Comparison of ENCODE assay signal across 9 mouse cellular contexts in the genomic region with DNA sequence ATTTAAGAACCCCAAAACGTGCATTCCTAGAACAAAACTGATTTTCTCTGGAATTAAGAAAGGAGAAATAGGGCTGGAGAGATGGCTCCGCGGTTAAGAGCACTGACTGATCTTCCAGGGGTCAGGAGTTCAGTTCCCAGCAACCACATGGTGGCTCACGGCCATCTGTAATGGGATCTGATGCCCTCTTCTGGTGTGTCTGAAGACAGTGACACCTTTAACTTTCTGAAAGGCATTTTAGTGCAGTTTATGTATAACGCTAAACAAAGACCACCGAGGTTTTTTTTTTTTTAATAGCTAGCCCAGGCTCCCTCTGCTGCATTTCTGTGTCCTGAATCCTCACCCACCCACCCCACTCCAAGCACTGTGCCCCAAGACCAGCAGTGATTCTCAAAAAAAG. TPM values are rescaled to one million over a fixed set of nuclear protein-coding genes. Genes with fewer than 3 reads are reported as not detected.
DNase-seq lines count a peak whose midpoint lies in the region; ATAC-seq and TF ChIP-seq lines count a peak whose summit lies in the region.
"Had no signal": no experiment of that assay in that cellular context is flagged by ENCODE, and none has a peak within 500 bp of the region (broad histone marks: within the 10 kb centered on the region; RNA-seq: fewer than 3 reads in every experiment).

No protein-coding gene starts in this region.

- no peak for TF ChIP-seq CTCF in stomach, postnatal 0 days (IDR thresholded peaks at IDR 0.05; ENCODE audit: low read depth)
- TF ChIP-seq CTCF in liver, embryonic 14.5 days (IDR thresholded peaks at IDR 0.05; ENCODE audit: low read depth), result no peak

- 0 out of 2 replicates have a peak, but pooled peaks cover 4% of the 10 kb centered on the region for H3K4me1 ChIP-seq in heart, embryonic 11.5 days (ENCODE audit: control insufficient read depth, insufficient read depth, low read length)
- peaks cover 10% of the 10 kb centered on the region; the same call in 1 of the 2 replicates for H3K4me1 ChIP-seq in stomach, embryonic 15.5 days
- H3K4me1 ChIP-seq in stomach, postnatal 0 days (replicated peaks; ENCODE audit: control insufficient read depth, insufficient read depth), result no peaks in the 10 kb centered on the region
- H3K4me1 ChIP-seq in liver, embryonic 14.5 days (replicated peaks; ENCODE audit: control insufficient read depth in 2 of 2, insufficient read depth in 2 of 2, low read length in 1 of 2), result peaks cover 2 to 7% of the 10 kb centered on the region in 2 experiments; a peak in 3 of 4 replicates

- H3K9me3 ChIP-seq in heart, embryonic 11.5 days (replicated peaks; ENCODE audit: control insufficient read depth, low read length), result no peaks in the 10 kb centered on the region
- no peaks in the 10 kb centered on the region for H3K9me3 ChIP-seq in stomach, embryonic 15.5 days
- H3K9me3 ChIP-seq in stomach, postnatal 0 days (ENCODE audit: control insufficient read depth, low read length), result no peaks in the 10 kb centered on the region
- no peaks in the 10 kb centered on the region for H3K9me3 ChIP-seq in liver, embryonic 14.5 days (ENCODE audit: control insufficient read depth, low read length)
- H3K9me3 ChIP-seq: megakaryocyte, embryonic 14.5 days had no signal

- no peak overlapping the region for H3K4me3 ChIP-seq in heart, embryonic 11.5 days (ENCODE audit: low read depth, low read length)
- no peak overlapping the region for H3K4me3 ChIP-seq in stomach, embryonic 15.5 days (replicated peaks)
- no peak overlapping the region for H3K4me3 ChIP-seq in stomach, postnatal 0 days (ENCODE audit: low read depth, low read length)
- no peak overlapping the region for H3K4me3 ChIP-seq in liver, embryonic 14.5 days (ENCODE audit: insufficient read depth in 1 of 2, low read depth in 2 of 2, low read length in 2 of 2)

- no peak overlapping the region for H3K27ac ChIP-seq in heart, embryonic 11.5 days (ENCODE audit: low read depth, low read length)
- H3K27ac ChIP-seq in stomach, embryonic 15.5 days, result no peak overlapping the region; the same call in 1 of the 2 replicates
- no peak overlapping the region for H3K27ac ChIP-seq in stomach, postnatal 0 days (replicated peaks)
- no peak overlapping the region for H3K27ac ChIP-seq in liver, embryonic 14.5 days

- WGBS in heart, embryonic 11.5 days (ENCODE audit: insufficient replicate concordance), result 16% methylated on average over 6 of the region's 6 CpGs
- WGBS in stomach, embryonic 15.5 days, result 7% methylated on average over 6 of the region's 6 CpGs
- 8% methylated on average over 6 of the region's 6 CpGs for WGBS in stomach, postnatal 0 days
- WGBS in liver, embryonic 14.5 days (ENCODE audit: insufficient replicate concordance), result 8% methylated on average over 6 of the region's 6 CpGs

- no peaks in the 10 kb centered on the region; the same call in 1 of the 2 replicates for H3K27me3 ChIP-seq in heart, embryonic 11.5 days (ENCODE audit: control insufficient read depth, insufficient read depth, low read length)
- no peaks in the 10 kb centered on the region for H3K27me3 ChIP-seq in stomach, embryonic 15.5 days (replicated peaks)
- no peaks in the 10 kb centered on the region for H3K27me3 ChIP-seq in stomach, postnatal 0 days (ENCODE audit: control insufficient read depth, insufficient read depth, low read length)
- no peaks in the 10 kb centered on the region for H3K27me3 ChIP-seq in liver, embryonic 14.5 days (ENCODE audit: control insufficient read depth, insufficient read depth, low read length)

- 0 out of 2 replicates have a peak overlapping the region, but pooled peaks have one; percentile 35 for H3K9ac ChIP-seq in heart, embryonic 11.5 days (ENCODE audit: low read depth, low read length)
- no peak overlapping the region for H3K9ac ChIP-seq in stomach, embryonic 15.5 days
- H3K9ac ChIP-seq in stomach, postnatal 0 days (ENCODE audit: low read length), result no peak overlapping the region
- no peak overlapping the region for H3K9ac ChIP-seq in liver, embryonic 14.5 days (replicated peaks)

- no peak for ATAC-seq in heart, embryonic 11.5 days (replicated peaks; ENCODE audit: insufficient number of reproducible peaks, low FRiP score, low TSS enrichment)
- ATAC-seq in stomach, embryonic 15.5 days (ENCODE audit: insufficient read depth, low FRiP score, low read depth), result no peak
- ATAC-seq in stomach, postnatal 0 days (ENCODE audit: low FRiP score, low TSS enrichment), result no peak
- no peak for ATAC-seq in liver, embryonic 14.5 days (ENCODE audit: insufficient read depth)

- no peaks in the 10 kb centered on the region for H3K36me3 ChIP-seq in heart, embryonic 11.5 days (ENCODE audit: control insufficient read depth, insufficient read depth, low read length)
- no peaks in the 10 kb centered on the region for H3K36me3 ChIP-seq in stomach, embryonic 15.5 days
- H3K36me3 ChIP-seq in stomach, postnatal 0 days (ENCODE audit: control insufficient read depth, insufficient read depth, low read length), result no peaks in the 10 kb centered on the region
- no peaks in the 10 kb centered on the region for H3K36me3 ChIP-seq in liver, embryonic 14.5 days (replicated peaks; ENCODE audit: control insufficient read depth, insufficient read depth, low read depth)

- no peak for TF ChIP-seq EP300 in stomach, postnatal 0 days (optimal IDR thresholded peaks at IDR 0.05)
- TF ChIP-seq EP300 in liver, embryonic 14.5 days (IDR thresholded peaks at IDR 0.05; ENCODE audit: low read depth), result no peak

- peak overlapping the region; percentile 62 for H3K4me2 ChIP-seq in heart, embryonic 11.5 days
- peak overlapping the region; percentile 63; the same call in 1 of the 2 replicates for H3K4me2 ChIP-seq in stomach, embryonic 15.5 days
- no peak overlapping the region for H3K4me2 ChIP-seq in stomach, postnatal 0 days (replicated peaks; ENCODE audit: low read depth)
- peak overlapping the region; percentile 63; the same call in 1 of the 2 replicates for H3K4me2 ChIP-seq in liver, embryonic 14.5 days (ENCODE audit: low read depth)

- intact Hi-C loops in heart, postnatal 14 days (cut with DNase I), result loop anchor here (1.0 to 5.0 kb wide), 4 partner anchors 163 to 658 kb away; no protein-coding TSS in a partner anchor

- DNase-seq in heart, postnatal 14 days, result no peak
- no peak for DNase-seq in stomach, postnatal 0 days (ENCODE audit: low spot score)
- DNase-seq in liver, embryonic 14.5 days (ENCODE audit: low read depth in 3 of 3, low spot score in 3 of 3), result no peak
- no peak for DNase-seq in ovary, postnatal 10 days (ENCODE audit: low spot score)
- no peak for DNase-seq in retina, postnatal 1 day
- DNase-seq in cerebellum, adult 8-10 months, result no peak

RNA-seq across cellular contexts. Expression of gene Krt8, which starts 19.5 kb away (rescaled TPM):
- polyA plus RNA-seq in heart, embryonic 11.5 days (2014; fragmentation: Nextera tagmentation; extraction: Ambion mirVana), result 30.4 and 36.8 TPM in 2 replicates
- total RNA-seq in heart, postnatal 14 days (2021), result 1 to 10 TPM; 4.2 to 7.0 TPM
- polyA plus RNA-seq in stomach, embryonic 15.5 days (2015; fragmentation: Nextera tagmentation; extraction: Ambion mirVana), result 916 and 929 TPM in 2 replicates
- 1,902 and 1,960 TPM in 2 replicates for polyA plus RNA-seq in stomach, postnatal 0 days (2015; fragmentation: Nextera tagmentation; extraction: Ambion mirVana)
- 37.8 and 40.5 TPM in 2 replicates for polyA plus RNA-seq in liver, embryonic 14.5 days (2012; rRNA removed)
- 98.1 and 102 TPM in 2 replicates for polyA plus RNA-seq in liver, embryonic 14.5 days (2014; fragmentation: Nextera tagmentation; extraction: Ambion mirVana)

RNA-seq across cellular contexts. Expression of gene Krt78, which starts 30.7 kb away (rescaled TPM):
- polyA plus RNA-seq in heart, embryonic 11.5 days (2014; fragmentation: Nextera tagmentation; extraction: Ambion mirVana), result not detected in 2 replicates
- not detected for total RNA-seq in heart, postnatal 14 days (2021)
- 2.3 and 5.7 TPM in 2 replicates for polyA plus RNA-seq in stomach, embryonic 15.5 days (2015; fragmentation: Nextera tagmentation; extraction: Ambion mirVana)
- 49.3 and 73.4 TPM in 2 replicates for polyA plus RNA-seq in stomach, postnatal 0 days (2015; fragmentation: Nextera tagmentation; extraction: Ambion mirVana)
- not detected in 2 replicates for polyA plus RNA-seq in liver, embryonic 14.5 days (2012; rRNA removed)
- polyA plus RNA-seq in liver, embryonic 14.5 days (2014; fragmentation: Nextera tagmentation; extraction: Ambion mirVana), result not detected in 2 replicates

RNA-seq across cellular contexts. Expression of gene Krt18, which starts 43.2 kb away (rescaled TPM):
- polyA plus RNA-seq in heart, embryonic 11.5 days (2014; fragmentation: Nextera tagmentation; extraction: Ambion mirVana), result 39.3 and 41.9 TPM in 2 replicates
- total RNA-seq in heart, postnatal 14 days (2021), result 10 to 100 TPM in 1 of 2 experiments, 1 to 10 TPM in 1; 4.9 to 10.4 TPM
- 448 and 512 TPM in 2 replicates for polyA plus RNA-seq in stomach, embryonic 15.5 days (2015; fragmentation: Nextera tagmentation; extraction: Ambion mirVana)
- 715 and 753 TPM in 2 replicates for polyA plus RNA-seq in stomach, postnatal 0 days (2015; fragmentation: Nextera tagmentation; extraction: Ambion mirVana)
- 25.8 and 31.5 TPM in 2 replicates for polyA plus RNA-seq in liver, embryonic 14.5 days (2012; rRNA removed)
- polyA plus RNA-seq in liver, embryonic 14.5 days (2014; fragmentation: Nextera tagmentation; extraction: Ambion mirVana), result 86.9 and 87.6 TPM in 2 replicates

RNA-seq across cellular contexts. Expression of gene Krt79, which starts 44.6 kb away (rescaled TPM):
- polyA plus RNA-seq in heart, embryonic 11.5 days (2014; fragmentation: Nextera tagmentation; extraction: Ambion mirVana), result 1.2 and 1.7 TPM in 2 replicates
- under 1 TPM; 0.26 to 0.34 TPM for total RNA-seq in heart, postnatal 14 days (2021)
- 1.2 and 1.6 TPM in 2 replicates for polyA plus RNA-seq in stomach, embryonic 15.5 days (2015; fragmentation: Nextera tagmentation; extraction: Ambion mirVana)
- polyA plus RNA-seq in stomach, postnatal 0 days (2015; fragmentation: Nextera tagmentation; extraction: Ambion mirVana), result 12.2 and 14.3 TPM in 2 replicates
- polyA plus RNA-seq in liver, embryonic 14.5 days (2012; rRNA removed), result not detected in 2 replicates
- not detected in 2 replicates for polyA plus RNA-seq in liver, embryonic 14.5 days (2014; fragmentation: Nextera tagmentation; extraction: Ambion mirVana)
